14 mouse cellular contexts compared by ENCODE assay signal in the genomic region with DNA sequence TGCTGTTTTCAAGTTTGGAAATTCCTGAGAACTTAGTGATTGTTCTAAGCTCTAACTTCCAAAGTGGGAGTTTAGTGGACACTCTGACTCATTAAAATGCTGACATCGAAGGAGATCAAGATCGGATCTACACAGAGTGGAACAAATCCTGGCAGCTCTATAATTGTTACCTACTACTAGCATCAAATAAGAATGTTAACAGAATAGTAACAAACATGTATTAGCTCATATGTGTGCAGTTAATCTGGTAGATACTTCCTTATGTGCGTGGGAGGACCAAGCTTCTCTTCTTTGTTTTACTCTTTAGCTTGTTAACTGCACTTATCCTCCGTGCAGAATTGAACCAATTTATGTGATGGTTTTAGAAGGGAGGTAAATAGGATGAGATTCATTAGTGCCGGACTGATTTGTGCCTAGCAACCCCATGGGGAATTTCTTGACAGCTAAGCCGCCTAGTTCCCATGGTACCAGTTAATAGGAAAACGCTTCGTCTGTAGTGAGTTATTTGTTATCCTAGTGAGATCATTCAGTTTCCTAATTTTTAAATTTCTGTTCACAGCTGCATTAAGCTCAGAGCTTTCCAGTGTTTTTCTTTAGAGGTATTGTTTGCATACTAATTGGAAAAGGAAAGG.
DNase-seq lines count a peak whose midpoint lies in the region; ATAC-seq lines count a peak whose summit lies in the region.
"Had no signal": no experiment of that assay in that cellular context is flagged by ENCODE, and none has a peak within 500 bp of the region (broad histone marks: within the 10 kb centered on the region; RNA-seq: fewer than 3 reads in every experiment).

No protein-coding gene starts in this region.

- WGBS in forebrain, embryonic 15.5 days: 4% methylated on average over 8 of the region's 8 CpGs
- 28% methylated on average over 8 of the region's 8 CpGs for WGBS in midbrain, embryonic 10.5 days
- WGBS in neural tube, embryonic 15.5 days: 17% methylated on average over 8 of the region's 8 CpGs
- 73% methylated on average over 8 of the region's 8 CpGs for WGBS in heart, embryonic 11.5 days (ENCODE audit: insufficient replicate concordance)

- ATAC-seq in forebrain, embryonic 15.5 days (replicated peaks): peak; percentile 78
- no peak; the same call in 1 of the 2 replicates for ATAC-seq in neural tube, embryonic 15.5 days (ENCODE audit: low FRiP score)
- ATAC-seq in heart, embryonic 11.5 days (replicated peaks; ENCODE audit: insufficient number of reproducible peaks, low FRiP score, low TSS enrichment): no peak

- no peak overlapping the region for H3K4me3 ChIP-seq in forebrain, embryonic 15.5 days
- H3K4me3 ChIP-seq in midbrain, embryonic 10.5 days: no peak overlapping the region
- H3K4me3 ChIP-seq in neural tube, embryonic 15.5 days (replicated peaks): no peak overlapping the region
- H3K4me3 ChIP-seq in heart, embryonic 11.5 days (ENCODE audit: low read depth, low read length): no peak overlapping the region
- H3K4me3 ChIP-seq: liver, embryonic 13.5 days had no signal

- H3K27ac ChIP-seq in forebrain, embryonic 15.5 days (replicated peaks): no peak overlapping the region
- no peak overlapping the region for H3K27ac ChIP-seq in midbrain, embryonic 10.5 days (replicated peaks)
- no peak overlapping the region for H3K27ac ChIP-seq in neural tube, embryonic 15.5 days (replicated peaks)
- H3K27ac ChIP-seq in heart, embryonic 11.5 days (ENCODE audit: low read depth, low read length): no peak overlapping the region
- H3K27ac ChIP-seq: liver, embryonic 13.5 days had no signal

- peak; percentile 21 for DNase-seq in embryo, embryonic 9.5 days (ENCODE audit: extremely low spot score)
- peak; percentile 26 for DNase-seq in midbrain, embryonic 10.5 days (ENCODE audit: low spot score)
- no peak for DNase-seq in spleen, postnatal 14 days (ENCODE audit: low spot score in 2 of 2)
- no peak for DNase-seq in left cerebral cortex, postnatal 25 days (ENCODE audit: low spot score in 2 of 2)
- DNase-seq: adrenal gland, postnatal 36 days; cerebellum, adult 11-12 months; heart, adult 11 months; heart, postnatal 14 days; kidney, adult 9 months; liver, embryonic 13.5 days; lung, postnatal 10 days had no signal

- peaks cover 19% of the 10 kb centered on the region for H3K4me1 ChIP-seq in forebrain, embryonic 15.5 days
- peaks cover 13% of the 10 kb centered on the region for H3K4me1 ChIP-seq in midbrain, embryonic 10.5 days
- peaks cover 6% of the 10 kb centered on the region; the same call in 1 of the 2 replicates for H3K4me1 ChIP-seq in neural tube, embryonic 15.5 days
- no peaks in the 10 kb centered on the region for H3K4me1 ChIP-seq in heart, embryonic 11.5 days (ENCODE audit: control insufficient read depth, insufficient read depth, low read length)
- H3K4me1 ChIP-seq: liver, embryonic 13.5 days had no signal

- no peak overlapping the region for H3K4me2 ChIP-seq in forebrain, embryonic 15.5 days (replicated peaks)
- H3K4me2 ChIP-seq in neural tube, embryonic 15.5 days: peak overlapping the region; percentile 32; the same call in 1 of the 2 replicates
- H3K4me2 ChIP-seq in heart, embryonic 11.5 days: no peak overlapping the region
- H3K4me2 ChIP-seq: liver, embryonic 13.5 days had no signal

- no peaks in the 10 kb centered on the region for H3K27me3 ChIP-seq in forebrain, embryonic 15.5 days
- peaks cover 17% of the 10 kb centered on the region; the same call in 1 of the 2 replicates for H3K27me3 ChIP-seq in midbrain, embryonic 10.5 days (ENCODE audit: low read depth, poor library complexity, severe bottlenecking)
- H3K27me3 ChIP-seq in neural tube, embryonic 15.5 days (replicated peaks): no peaks in the 10 kb centered on the region
- H3K27me3 ChIP-seq in heart, embryonic 11.5 days (ENCODE audit: control insufficient read depth, insufficient read depth, low read length): no peaks in the 10 kb centered on the region
- H3K27me3 ChIP-seq: liver, embryonic 13.5 days had no signal

- H3K36me3 ChIP-seq in forebrain, embryonic 15.5 days: no peaks in the 10 kb centered on the region
- no peaks in the 10 kb centered on the region for H3K36me3 ChIP-seq in midbrain, embryonic 10.5 days
- no peaks in the 10 kb centered on the region for H3K36me3 ChIP-seq in neural tube, embryonic 15.5 days
- no peaks in the 10 kb centered on the region for H3K36me3 ChIP-seq in heart, embryonic 11.5 days (ENCODE audit: control insufficient read depth, insufficient read depth, low read length)
- H3K36me3 ChIP-seq: liver, embryonic 13.5 days had no signal

- intact Hi-C loops in left cerebral cortex, postnatal 25 days (cut with DNase I): no loop called here

- H3K9me3 ChIP-seq in forebrain, embryonic 15.5 days: no peaks in the 10 kb centered on the region
- H3K9me3 ChIP-seq in midbrain, embryonic 10.5 days (replicated peaks): no peaks in the 10 kb centered on the region
- H3K9me3 ChIP-seq in neural tube, embryonic 15.5 days (replicated peaks): no peaks in the 10 kb centered on the region
- no peaks in the 10 kb centered on the region for H3K9me3 ChIP-seq in heart, embryonic 11.5 days (replicated peaks; ENCODE audit: control insufficient read depth, low read length)
- H3K9me3 ChIP-seq: liver, embryonic 13.5 days had no signal

- no peak overlapping the region for H3K9ac ChIP-seq in forebrain, embryonic 15.5 days (replicated peaks)
- H3K9ac ChIP-seq in neural tube, embryonic 15.5 days (replicated peaks): no peak overlapping the region
- no peak overlapping the region for H3K9ac ChIP-seq in heart, embryonic 11.5 days (ENCODE audit: low read depth, low read length)
- H3K9ac ChIP-seq: liver, embryonic 13.5 days had no signal

Comparison
In these comparisons a context has a peak if more than half of its experiments do, and no peak if none do; other contexts are left out.
1. DNase-seq: peak in embryo, embryonic 9.5 days (single experiment) and midbrain, embryonic 10.5 days (single experiment); none in spleen, postnatal 14 days (0 of 2) and left cerebral cortex, postnatal 25 days (0 of 2).